Mouse (Mus musculus) megakaryocyte, embryonic 14.5 days (primary cell): ENCODE results near the gene Zzz3. TPM values are rescaled to one million over a fixed set of nuclear protein-coding genes. Genes with fewer than 3 reads are reported as not detected.

Experiments
- H3K27me3 ChIP-seq: replicated peaks from 2 replicates; pipeline ENCODE3; 2012; ENCODE audit warnings: inconsistent platforms
- H3K36me3 ChIP-seq: replicated peaks from 2 replicates; pipeline ENCODE3; 2012; ENCODE audit warnings: low read length, inconsistent platforms, mixed read lengths
- H3K4me1 ChIP-seq: 2 replicates; pipeline ENCODE4 v1.6.1; 2012; ENCODE audit warnings: inconsistent platforms
- H3K4me3 ChIP-seq: replicated peaks from 2 replicates; pipeline ENCODE3; 2012; ENCODE audit warnings: moderate library complexity, mild to moderate bottlenecking, inconsistent platforms
- H3K9me3 ChIP-seq: 2 replicates; pipeline ENCODE4 v1.6.1; 2012; ENCODE audit warnings: inconsistent platforms
- FLI1 ChIP-seq: IDR thresholded peaks from 2 replicates; pipeline ENCODE4 v1.6.1; 2012; ENCODE audit warnings: low read length, inconsistent platforms, mixed read lengths
- GATA1 ChIP-seq: IDR thresholded peaks from 3 replicates; pipeline ENCODE4 v1.6.1; 2012; ENCODE audit warnings: mixed read lengths, low read length, inconsistent platforms, borderline replicate concordance
- polyA plus RNA-seq: library from polyadenylated mRNA; stranded (reverse); fragments of >175 nt; gene quantifications from 2 replicates; pipeline ENCODE4 v1.2.3, GENCODE M21; 2012; ENCODE audit warnings: low replicate concordance; ENCODE audit not compliant: insufficient read depth

Gene Zzz3
- polyA plus RNA-seq, 1 experiment: 2.3 TPM

- no peak overlapping the region for H3K4me3 ChIP-seq
- no peak for TF ChIP-seq FLI1
- TF ChIP-seq GATA1: no peak
- peaks cover 46% of the 10 kb centered on the region for H3K36me3 ChIP-seq
- no peaks in the 10 kb centered on the region for H3K27me3 ChIP-seq
- H3K4me1 ChIP-seq: peaks cover 13% of the 10 kb centered on the region
- H3K9me3 ChIP-seq: no peaks in the 10 kb centered on the region
Observed at GRCm38 (mm10) chr3:152462900-152463299, 67.6 kb downstream of the Zzz3 start.

GRCm38 (mm10) chr3:152464462-152464861, 69.2 kb downstream of the Zzz3 start:
- TF ChIP-seq GATA1: no peak
- no peak for TF ChIP-seq FLI1
- Histone ChIP-seq H3K4me3 (no peak overlapping the region), H3K4me1 (peaks cover 12% of the 10 kb centered on the region), H3K9me3 (no peaks in the 10 kb centered on the region), H3K36me3 (peaks cover 40% of the 10 kb centered on the region), H3K27me3 (no peaks in the 10 kb centered on the region)

GRCm38 (mm10) chr3:152465338-152465737, 70.1 kb downstream of the Zzz3 start:
- Histone ChIP-seq H3K4me3 (no peak overlapping the region), H3K36me3 (peaks cover 35% of the 10 kb centered on the region)

GRCm38 (mm10) chr3:152466849-152467248, 71.6 kb downstream of the Zzz3 start:
- Histone ChIP-seq H3K9me3 (no peaks in the 10 kb centered on the region), H3K27me3 (peaks cover 3% of the 10 kb centered on the region), H3K4me3 (no peak overlapping the region), H3K36me3 (peaks cover 20% of the 10 kb centered on the region), H3K4me1 (peaks cover 12% of the 10 kb centered on the region)
- TF ChIP-seq FLI1 (no peak), GATA1 (no peak)

More at GRCm38 (mm10) chr3:152465338-152465737, 70.1 kb downstream of the Zzz3 start:
- TF ChIP-seq GATA1 (no peak), FLI1 (no peak)
- Histone ChIP-seq H3K9me3 (no peaks in the 10 kb centered on the region), H3K27me3 (peaks cover 1% of the 10 kb centered on the region), H3K4me1 (peaks cover 12% of the 10 kb centered on the region)

GRCm38 (mm10) chr3:152467312-152467711, 72.0 kb downstream of the Zzz3 start:
- Histone ChIP-seq H3K27me3 (peaks cover 3% of the 10 kb centered on the region), H3K4me1 (peaks cover 12% of the 10 kb centered on the region), H3K4me3 (no peak overlapping the region), H3K36me3 (peaks cover 15% of the 10 kb centered on the region), H3K9me3 (no peaks in the 10 kb centered on the region)
- no peak for TF ChIP-seq FLI1
- TF ChIP-seq GATA1: no peak

GRCm38 (mm10) chr3:152468032-152468431, 72.8 kb downstream of the Zzz3 start:
- Histone ChIP-seq H3K9me3 (no peaks in the 10 kb centered on the region), H3K4me3 (no peak overlapping the region), H3K27me3 (peaks cover 3% of the 10 kb centered on the region), H3K4me1 (peaks cover 17% of the 10 kb centered on the region), H3K36me3 (peaks cover 8% of the 10 kb centered on the region)
- TF ChIP-seq FLI1 (no peak), GATA1 (no peak)

- peaks cover 3% of the 10 kb centered on the region for H3K36me3 ChIP-seq
- H3K27me3 ChIP-seq: peaks cover 3% of the 10 kb centered on the region
- no peaks in the 10 kb centered on the region for H3K9me3 ChIP-seq
- TF ChIP-seq GATA1: no peak
- no peak for TF ChIP-seq FLI1
- H3K4me3 ChIP-seq: no peak overlapping the region
- H3K4me1 ChIP-seq: peaks cover 22% of the 10 kb centered on the region
Observed at GRCm38 (mm10) chr3:152468569-152469041, 73.3 kb downstream of the Zzz3 start.

- Histone ChIP-seq H3K36me3 (no peaks in the 10 kb centered on the region), H3K27me3 (peaks cover 3% of the 10 kb centered on the region), H3K4me3 (no peak overlapping the region), H3K4me1 (peaks cover 32% of the 10 kb centered on the region), H3K9me3 (no peaks in the 10 kb centered on the region)
- TF ChIP-seq GATA1: no peak
- TF ChIP-seq FLI1: no peak
Observed at GRCm38 (mm10) chr3:152469423-152470200, 74.3 kb downstream of the Zzz3 start.

GRCm38 (mm10) chr3:152470347-152470746, 75.1 kb downstream of the Zzz3 start:
- TF ChIP-seq GATA1 (no peak), FLI1 (no peak)
- Histone ChIP-seq H3K4me1 (peaks cover 39% of the 10 kb centered on the region), H3K36me3 (no peaks in the 10 kb centered on the region), H3K4me3 (no peak overlapping the region), H3K27me3 (peaks cover 3% of the 10 kb centered on the region), H3K9me3 (no peaks in the 10 kb centered on the region)

GRCm38 (mm10) chr3:152472676-152473075, 77.4 kb downstream of the Zzz3 start:
- H3K4me3 ChIP-seq: no peak overlapping the region
- H3K4me1 ChIP-seq: peaks cover 52% of the 10 kb centered on the region
- TF ChIP-seq FLI1 (no peak), GATA1 (no peak)
- H3K27me3 ChIP-seq: peaks cover 3% of the 10 kb centered on the region
- H3K9me3 ChIP-seq: no peaks in the 10 kb centered on the region
- H3K36me3 ChIP-seq: no peaks in the 10 kb centered on the region
